Mouse (Mus musculus) kidney, postnatal 25 days (tissue): Measurements from ENCODE around the gene Gramd1b.

Experiments used
- DNase-seq, 2 experiments: peaks; one replicate each; pipeline ENCODE4 v3.0.0; 2021; ENCODE audit warnings: mixed read lengths in 2 of 2

Gene Gramd1b

GRCm38 (mm10) chr9:40361970-40362369 is 169.2 kb downstream of the Gramd1b start:
- DNase-seq, result no peak

- no peak for DNase-seq
Measured at GRCm38 (mm10) chr9:40358408-40358896, 172.7 kb downstream of the Gramd1b start.

DNA sequence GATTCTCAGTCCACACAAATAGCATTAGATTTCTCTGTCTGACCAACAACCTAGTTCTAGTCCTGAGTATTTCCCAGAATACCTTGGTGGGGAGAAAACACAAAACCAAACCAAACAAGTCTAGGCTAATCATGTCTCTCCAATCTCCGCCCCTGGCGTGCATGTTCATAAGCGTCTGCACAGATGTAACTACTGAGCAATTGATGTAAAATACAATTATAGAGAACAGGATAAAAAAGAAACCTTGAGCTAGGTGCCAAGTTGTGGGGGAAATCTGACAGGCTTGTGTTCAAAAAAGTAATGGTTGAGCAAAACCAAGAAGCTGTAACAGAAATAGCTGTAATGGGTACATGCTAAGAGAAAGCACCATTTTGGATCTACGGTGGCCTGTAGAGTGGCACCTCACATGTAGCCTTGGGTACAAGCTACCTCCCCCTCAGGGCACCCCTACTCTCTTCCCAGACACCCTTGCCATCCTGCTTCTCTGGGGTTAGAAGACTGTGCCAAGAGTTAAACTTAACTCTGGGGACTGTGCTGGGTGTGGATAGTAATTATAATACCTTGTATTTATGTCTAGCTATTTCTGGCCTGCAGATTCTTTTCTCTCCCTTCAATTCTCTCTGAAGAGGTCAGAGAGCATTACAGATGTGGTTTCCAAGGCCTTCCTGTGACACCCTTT is 174.3 kb downstream of the Gramd1b start:
- DNase-seq, result no peak

GRCm38 (mm10) chr9:40356368-40356767 is 174.8 kb downstream of the Gramd1b start:
- no peak for DNase-seq

GRCm38 (mm10) chr9:40355406-40355805 is 175.8 kb downstream of the Gramd1b start:
- no peak for DNase-seq

GRCm38 (mm10) chr9:40353596-40353995 is 177.6 kb downstream of the Gramd1b start:
- no peak for DNase-seq

GRCm38 (mm10) chr9:40350640-40351039 is 180.5 kb downstream of the Gramd1b start:
- DNase-seq, result peak; percentile 55 to 73

DNA sequence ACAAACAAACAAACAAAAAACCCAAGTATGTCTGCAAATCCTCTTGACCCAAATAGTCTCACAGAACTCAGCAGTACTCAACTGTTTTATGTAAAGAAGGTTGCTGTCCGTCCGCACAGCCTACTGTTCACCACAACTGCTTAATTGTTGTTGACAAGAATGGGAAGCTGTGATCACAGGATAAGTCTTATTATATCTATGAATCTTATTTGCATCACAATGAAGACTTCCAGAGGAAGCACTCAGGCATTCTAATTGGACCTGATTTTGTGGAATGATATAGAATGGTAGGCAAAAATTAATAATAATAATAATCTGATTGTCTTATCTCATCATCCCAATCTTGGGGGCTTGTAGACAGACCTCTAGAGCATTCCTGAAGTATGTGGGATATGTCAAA is 181.1 kb downstream of the Gramd1b start:
- DNase-seq, result no peak

- no peak for DNase-seq
Measured at GRCm38 (mm10) chr9:40349554-40349953, 181.6 kb downstream of the Gramd1b start.

DNA sequence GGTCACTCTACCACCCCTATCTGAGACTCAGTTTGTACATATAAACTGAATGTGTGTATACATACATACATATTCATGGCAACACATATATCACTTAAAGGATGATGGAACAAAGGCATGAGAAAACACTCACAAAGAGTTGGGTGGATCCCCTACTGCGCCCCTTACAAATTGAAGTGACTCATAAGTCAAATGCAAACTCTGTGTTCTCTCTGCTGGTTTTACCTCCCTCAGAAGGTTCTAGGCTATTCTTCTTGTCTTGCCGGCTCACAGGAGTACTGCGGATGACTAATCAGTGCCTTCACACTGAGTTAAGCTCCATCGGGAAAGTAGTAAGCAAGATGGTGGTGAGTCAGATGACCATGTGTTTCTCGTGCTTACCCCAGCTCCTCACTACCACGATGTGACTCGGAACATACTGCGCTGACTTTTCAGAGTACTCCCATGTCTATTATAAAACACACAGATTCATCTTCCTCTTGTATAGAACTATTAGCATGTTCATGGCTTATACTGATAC is 182.4 kb downstream of the Gramd1b start:
- DNase-seq, result no peak

GRCm38 (mm10) chr9:40346232-40346984 is 184.8 kb downstream of the Gramd1b start:
- peak; percentile 37 to 64 for DNase-seq

- DNase-seq, result no peak
Measured at GRCm38 (mm10) chr9:40345493-40346231, 185.5 kb downstream of the Gramd1b start.

DNA sequence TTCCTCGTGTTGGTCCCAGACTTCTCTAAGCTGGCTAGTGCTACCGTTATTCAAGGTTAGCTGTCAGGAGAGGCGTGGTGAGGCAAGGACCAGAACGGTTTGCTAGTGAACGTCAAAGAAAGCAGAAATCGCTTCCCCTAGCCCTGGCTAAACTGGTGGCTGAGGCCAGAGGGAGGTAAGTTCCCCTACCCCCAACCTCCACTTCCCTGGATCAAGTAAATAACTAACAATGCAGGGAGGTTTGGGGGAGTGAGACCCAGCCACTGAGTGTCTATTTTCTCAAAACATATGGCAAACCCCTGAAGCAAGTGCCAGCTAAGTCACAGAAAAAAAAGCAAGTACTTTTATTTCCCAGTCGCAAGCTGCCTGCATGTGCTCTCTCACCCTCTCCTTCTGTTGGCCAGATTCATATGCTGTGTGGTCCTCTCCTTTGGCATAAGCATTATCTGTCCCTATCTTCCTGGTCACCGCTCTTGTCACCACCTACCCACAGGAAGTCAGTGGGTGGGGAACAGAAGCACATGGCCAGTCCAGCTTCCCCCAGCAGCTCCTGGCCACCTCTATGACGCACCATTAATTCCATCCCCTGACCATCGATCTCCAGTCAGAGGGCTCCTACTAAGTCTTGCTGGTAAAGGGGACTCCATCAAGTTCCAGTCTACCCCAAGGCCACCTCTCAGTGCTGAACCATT is 186.2 kb downstream of the Gramd1b start:
- no peak for DNase-seq

DNA sequence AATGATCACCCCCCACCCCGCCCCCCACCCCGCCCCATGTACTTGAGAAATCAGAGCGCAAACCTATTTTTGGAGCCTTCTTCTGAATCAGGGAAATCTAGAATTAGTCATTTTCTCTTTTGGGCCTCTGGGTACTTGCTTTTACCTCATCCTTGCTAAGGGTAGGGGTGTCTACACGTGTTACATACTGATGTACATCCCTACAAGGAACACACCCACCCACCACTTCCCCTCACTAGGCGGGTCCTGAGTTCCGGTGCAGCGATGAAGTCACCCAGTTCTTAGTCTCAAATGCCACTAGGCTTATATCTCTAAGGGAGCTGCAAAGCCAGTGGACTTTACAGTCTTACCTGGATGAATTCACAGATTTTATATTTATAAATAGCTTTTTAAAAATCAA is 187.4 kb downstream of the Gramd1b start:
- DNase-seq, result no peak

GRCm38 (mm10) chr9:40343053-40343652 is 188.0 kb downstream of the Gramd1b start:
- DNase-seq, result no peak

DNA sequence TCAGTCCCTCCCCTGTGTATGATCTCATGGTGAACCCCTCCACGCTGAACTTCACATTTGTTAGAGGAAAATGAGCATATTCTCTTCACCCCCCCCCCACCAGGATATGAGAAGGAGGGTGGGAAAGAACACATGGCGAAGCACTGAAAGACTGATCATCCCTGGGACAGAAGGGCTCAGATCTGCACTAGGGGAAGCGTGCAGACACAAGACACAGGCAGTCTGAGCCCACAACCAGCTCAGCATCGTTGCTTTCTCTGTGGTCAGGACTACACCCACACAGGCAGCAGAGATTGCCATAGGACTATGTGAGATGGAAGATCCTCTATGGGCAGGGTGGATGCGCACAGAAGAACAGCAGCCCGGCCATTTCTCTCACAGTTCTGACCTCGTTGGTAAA is 189.1 kb downstream of the Gramd1b start:
- no peak for DNase-seq

- no peak for DNase-seq
Measured at GRCm38 (mm10) chr9:40339578-40339977, 191.6 kb downstream of the Gramd1b start.

DNA sequence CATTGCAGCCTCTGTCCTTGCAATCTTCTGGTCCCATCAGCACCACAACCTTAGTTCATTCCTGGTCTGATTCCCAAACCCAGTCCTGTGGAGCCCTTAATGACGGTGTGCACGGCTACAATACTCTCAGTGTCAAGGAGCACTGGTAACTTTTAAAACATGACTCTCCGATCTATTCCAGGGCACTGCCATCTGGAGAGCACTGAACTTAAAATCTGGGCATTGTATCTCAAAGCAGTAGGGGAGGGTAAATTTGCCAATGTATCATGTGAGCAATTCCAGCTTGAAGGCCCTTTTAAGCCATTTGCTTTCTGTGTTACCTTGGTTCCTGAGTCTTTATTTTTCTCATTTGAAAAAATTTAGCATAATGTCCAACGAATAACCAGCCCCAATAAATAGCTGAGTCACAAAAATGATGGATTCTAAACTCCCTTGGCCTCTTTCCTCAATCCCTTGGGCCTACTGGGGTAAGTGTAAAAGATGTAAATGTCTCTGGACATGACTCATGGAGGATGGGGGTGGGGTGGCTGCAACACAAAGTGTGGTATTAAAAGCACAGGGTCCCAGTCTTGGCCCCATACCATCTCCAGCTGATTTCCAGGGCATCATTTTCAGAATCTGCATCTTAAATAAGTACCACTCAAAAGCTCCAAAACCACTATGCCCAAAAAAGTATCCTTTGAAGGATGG is 193.9 kb downstream of the Gramd1b start:
- DNase-seq, result no peak

GRCm38 (mm10) chr9:40336701-40337100 is 194.5 kb downstream of the Gramd1b start:
- peak; percentile 91 to 94 for DNase-seq

- no peak for DNase-seq
Measured at GRCm38 (mm10) chr9:40334617-40335016, 196.6 kb downstream of the Gramd1b start.

DNA sequence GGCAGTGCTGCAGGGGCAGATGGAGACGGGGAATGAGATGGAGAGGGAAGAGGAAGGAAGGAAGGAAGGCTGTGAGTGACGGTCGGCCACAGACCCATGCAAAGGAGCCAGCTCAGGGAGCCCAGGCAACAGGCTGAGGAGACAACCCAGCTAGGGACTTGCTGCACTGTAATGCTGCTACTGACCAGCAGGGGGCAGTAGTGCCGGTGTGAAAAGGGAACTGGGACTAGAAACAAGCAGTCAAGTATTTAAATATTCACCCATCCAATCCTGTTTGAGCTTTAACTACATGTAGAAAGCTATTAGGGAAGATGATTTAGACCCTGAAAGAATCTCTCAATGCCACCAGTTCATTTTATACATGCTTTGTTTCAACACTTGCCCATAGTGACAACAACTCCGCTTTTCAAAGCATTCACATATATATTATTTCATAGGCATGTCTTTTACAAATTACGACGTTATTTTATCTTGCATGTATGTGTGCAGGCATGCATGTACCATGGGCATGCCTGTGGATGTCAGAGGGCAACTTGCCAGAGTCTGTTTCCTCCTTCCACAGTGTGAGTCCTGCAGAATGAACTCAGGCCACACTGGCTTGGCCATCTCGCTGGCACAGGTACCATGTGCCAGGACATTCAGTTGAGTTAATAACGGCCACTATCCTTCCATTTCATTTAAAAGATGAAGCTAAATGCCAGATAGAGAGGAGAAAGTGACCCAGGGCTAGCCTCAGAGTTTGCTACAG is 197.4 kb downstream of the Gramd1b start:
- peak; percentile 76 for DNase-seq
